Mouse (Mus musculus): ENCODE measurements around the gene Angptl4. TPM values are rescaled to one million over a fixed set of nuclear protein-coding genes. Genes with fewer than 3 reads are reported as not detected.

The Angptl4 gene
- polyA plus RNA-seq, 1 experiment from 2014 or later: 51.4 TPM

- peaks cover 5% of the 10 kb centered on the region; the same call in 1 of the 2 replicates for H3K36me3 ChIP-seq (ENCODE audit: insufficient read depth, low read length)
- H3K4me1 ChIP-seq (replicated peaks; ENCODE audit: insufficient read depth, low read length): peaks cover 36% of the 10 kb centered on the region
- no peak for TF ChIP-seq CTCF (IDR thresholded peaks at IDR 0.05; ENCODE audit: low read depth)
- H3K9me3 ChIP-seq (replicated peaks; ENCODE audit: low read length): no peaks in the 10 kb centered on the region
- H3K27ac ChIP-seq: peak overlapping the region; percentile 28; the same call in 1 of the 2 replicates
- DNase-seq (ENCODE audit: low spot score) (peak; percentile 40), ATAC-seq (replicated peaks; ENCODE audit: low FRiP score, low read depth) (no peak)
- no peaks in the 10 kb centered on the region for H3K27me3 ChIP-seq (ENCODE audit: insufficient read depth, low read length)
- H3K4me3 ChIP-seq (replicated peaks; ENCODE audit: low read depth, low read length): no peak overlapping the region
- H3K9ac ChIP-seq (ENCODE audit: low read depth, low read length): no peak overlapping the region
- 0 out of 2 replicates have a peak overlapping the region, but pooled peaks have one; percentile 1 for H3K4me2 ChIP-seq (ENCODE audit: low read length)
- 58% methylated on average over 10 of the region's 10 CpGs for WGBS
Observed at GRCm38 (mm10) chr17:33755418-33756107, 26.1 kb downstream of the Angptl4 start.

- TF ChIP-seq CTCF (IDR thresholded peaks at IDR 0.05; ENCODE audit: low read depth): peak; percentile 35; the same call in 1 of the 2 replicates
- ATAC-seq (replicated peaks; ENCODE audit: low FRiP score, low read depth) (no peak), DNase-seq (ENCODE audit: low spot score) (no peak)
- Histone ChIP-seq H3K27me3 (ENCODE audit: insufficient read depth, low read length) (no peaks in the 10 kb centered on the region), H3K36me3 (ENCODE audit: insufficient read depth, low read length) (peaks cover 5% of the 10 kb centered on the region; the same call in 1 of the 2 replicates), H3K4me1 (replicated peaks; ENCODE audit: insufficient read depth, low read length) (peaks cover 36% of the 10 kb centered on the region), H3K9ac (ENCODE audit: low read depth, low read length) (no peak overlapping the region), H3K4me2 (ENCODE audit: low read length) (no peak overlapping the region), H3K4me3 (replicated peaks; ENCODE audit: low read depth, low read length) (no peak overlapping the region), H3K9me3 (replicated peaks; ENCODE audit: low read length) (no peaks in the 10 kb centered on the region), H3K27ac (no peak overlapping the region)
- 73% methylated on average over 1 of the region's 1 CpGs for WGBS
Observed at GRCm38 (mm10) chr17:33754656-33755055, 27.0 kb downstream of the Angptl4 start.

- peaks cover 20% of the 10 kb centered on the region for H3K4me1 ChIP-seq (replicated peaks; ENCODE audit: insufficient read depth, low read length)
- H3K36me3 ChIP-seq (ENCODE audit: insufficient read depth, low read length): peaks cover 16% of the 10 kb centered on the region
- no peak for DNase-seq (ENCODE audit: low spot score)
- H3K9me3 ChIP-seq (replicated peaks; ENCODE audit: low read length): no peaks in the 10 kb centered on the region
- TF ChIP-seq CTCF (IDR thresholded peaks at IDR 0.05; ENCODE audit: low read depth): no peak
- H3K4me2 ChIP-seq (ENCODE audit: low read length): no peak overlapping the region
- WGBS: 98% methylated on average over 2 of the region's 2 CpGs
- no peak for ATAC-seq (replicated peaks; ENCODE audit: low FRiP score, low read depth)
- no peaks in the 10 kb centered on the region for H3K27me3 ChIP-seq (ENCODE audit: insufficient read depth, low read length)
- H3K4me3 ChIP-seq (replicated peaks; ENCODE audit: low read depth, low read length): no peak overlapping the region
- no peak overlapping the region for H3K27ac ChIP-seq
- no peak overlapping the region for H3K9ac ChIP-seq (ENCODE audit: low read depth, low read length)
Observed at GRCm38 (mm10) chr17:33752297-33752696, 29.3 kb downstream of the Angptl4 start.

- DNase-seq (ENCODE audit: low spot score): no peak
- Histone ChIP-seq H3K36me3 (ENCODE audit: insufficient read depth, low read length) (peaks cover 19% of the 10 kb centered on the region), H3K9ac (ENCODE audit: low read depth, low read length) (no peak overlapping the region), H3K4me1 (replicated peaks; ENCODE audit: insufficient read depth, low read length) (peaks cover 10% of the 10 kb centered on the region; the same call in 1 of the 2 replicates), H3K4me2 (ENCODE audit: low read length) (no peak overlapping the region), H3K4me3 (replicated peaks; ENCODE audit: low read depth, low read length) (no peak overlapping the region), H3K27me3 (ENCODE audit: insufficient read depth, low read length) (no peaks in the 10 kb centered on the region), H3K27ac (no peak overlapping the region), H3K9me3 (replicated peaks; ENCODE audit: low read length) (no peaks in the 10 kb centered on the region)
- ATAC-seq (replicated peaks; ENCODE audit: low FRiP score, low read depth): no peak
- no peak for TF ChIP-seq CTCF (IDR thresholded peaks at IDR 0.05; ENCODE audit: low read depth)
Observed at GRCm38 (mm10) chr17:33751181-33751580, 30.4 kb downstream of the Angptl4 start.

GRCm38 (mm10) chr17:33749451-33749850 is 32.2 kb downstream of the Angptl4 start:
- 94% methylated on average over 5 of the region's 5 CpGs for WGBS
- Histone ChIP-seq H3K4me2 (ENCODE audit: low read length) (no peak overlapping the region), H3K9me3 (replicated peaks; ENCODE audit: low read length) (no peaks in the 10 kb centered on the region), H3K9ac (ENCODE audit: low read depth, low read length) (no peak overlapping the region), H3K36me3 (ENCODE audit: insufficient read depth, low read length) (peaks cover 24% of the 10 kb centered on the region), H3K27me3 (ENCODE audit: insufficient read depth, low read length) (no peaks in the 10 kb centered on the region), H3K27ac (no peak overlapping the region), H3K4me1 (replicated peaks; ENCODE audit: insufficient read depth, low read length) (no peaks in the 10 kb centered on the region), H3K4me3 (replicated peaks; ENCODE audit: low read depth, low read length) (no peak overlapping the region)
- ATAC-seq (replicated peaks; ENCODE audit: low FRiP score, low read depth) (no peak), DNase-seq (ENCODE audit: low spot score) (no peak)
- no peak for TF ChIP-seq CTCF (IDR thresholded peaks at IDR 0.05; ENCODE audit: low read depth)

- H3K36me3 ChIP-seq (ENCODE audit: insufficient read depth, low read length): peaks cover 20% of the 10 kb centered on the region
- ATAC-seq (replicated peaks; ENCODE audit: low FRiP score, low read depth) (no peak), DNase-seq (ENCODE audit: low spot score) (peak; percentile 72)
- H3K4me2 ChIP-seq (ENCODE audit: low read length): no peak overlapping the region
- no peak overlapping the region for H3K4me3 ChIP-seq (replicated peaks; ENCODE audit: low read depth, low read length)
- H3K9me3 ChIP-seq (replicated peaks; ENCODE audit: low read length): no peaks in the 10 kb centered on the region
- WGBS: 63% methylated on average over 2 of the region's 2 CpGs
- TF ChIP-seq CTCF (IDR thresholded peaks at IDR 0.05; ENCODE audit: low read depth): peak; percentile 75
- no peaks in the 10 kb centered on the region for H3K4me1 ChIP-seq (replicated peaks; ENCODE audit: insufficient read depth, low read length)
- H3K27ac ChIP-seq: no peak overlapping the region
- H3K27me3 ChIP-seq (ENCODE audit: insufficient read depth, low read length): no peaks in the 10 kb centered on the region
- no peak overlapping the region for H3K9ac ChIP-seq (ENCODE audit: low read depth, low read length)
Observed at GRCm38 (mm10) chr17:33746011-33746410, 35.6 kb downstream of the Angptl4 start.

Measured in kidney, postnatal 0 days (tissue).